Mouse (Mus musculus) left cerebral cortex, postnatal 25 days (tissue): Measurements from ENCODE around the gene Ppp1r17. TPM values are rescaled to one million over a fixed set of nuclear protein-coding genes. Genes with fewer than 3 reads are reported as not detected.

Experiments
- DNase-seq, 2 experiments: peaks; one replicate each; pipeline ENCODE4 v3.0.0; 2022; ENCODE audit warnings: low spot score in 2 of 2, mixed read lengths in 1 of 2
- intact Hi-C: fragments of 180-260 bp; cut with DNase I; formaldehyde crosslinking; loops from one replicate; pipeline ENCODE4 v1.15.1; 2025
- total RNA-seq, 2 experiments: library from RNA; stranded (reverse); gene quantifications; 2 replicates each; pipeline ENCODE4 v1.2.3; 2021

Ppp1r17 gene
- total RNA-seq, 2 experiments from 2014 or later, result 0.48 to 0.60 TPM

GRCm38 (mm10) chr6:56076378-56076805 is 59.1 kb downstream of the Ppp1r17 start:
- no peak for DNase-seq
- intact Hi-C loops, result no loop called here

Other genes with a start within 250 kb of the Ppp1r17 start
- 1 to 10 TPM; 1.2 to 1.3 TPM for gene Itprid1, start 180.6 kb upstream of the Ppp1r17 start, total RNA-seq